Mouse (Mus musculus): Measurements from ENCODE around the gene Sh3d19.

GRCm38 (mm10) chr3:86002940-86003339 lies 32.0 kb downstream of the Sh3d19 start:
- no peak for TF ChIP-seq CTCF (IDR thresholded peaks at IDR 0.05; ENCODE audit: insufficient read depth, low read depth, low read length)
- no peak for TF ChIP-seq POLR2A (IDR thresholded peaks at IDR 0.05; ENCODE audit: insufficient read depth, low read depth, low read length)
